Mouse (Mus musculus) limb, embryonic 14.5 days (tissue): ENCODE measurements around the gene Ubxn2a. TPM values are rescaled to one million over a fixed set of nuclear protein-coding genes. Genes with fewer than 3 reads are reported as not detected.
"Not testable (repeated sequence)": the region's sequence is repeated elsewhere in the genome, so short reads cannot be mapped to it uniquely, and the experiment has no call there.

Experiments
- ATAC-seq: fragments of 200-750 bp; cut with Nextera tagmentation; 2 replicates; pipeline ENCODE4 v1.8.0; 2017; ENCODE audit warnings: low read depth, moderate number of reproducible peaks, moderate TSS enrichment; ENCODE audit not compliant: low FRiP score
- DNase-seq: peaks from one replicate; pipeline ENCODE4 v3.0.0-alpha.2; 2015; ENCODE audit warnings: low spot score
- H3K27ac ChIP-seq: fragments of 300-500 bp; sonication (generic); replicated peaks from 2 replicates; pipeline ENCODE4 v1.5.1; 2014; ENCODE audit warnings: low read depth, mild to moderate bottlenecking, low read length, moderate library complexity, mixed read lengths
- H3K27me3 ChIP-seq: fragments of 300-500 bp; sonication (generic); 2 replicates; pipeline ENCODE4 v1.6.1; 2014; ENCODE audit warnings: low read length, mixed read lengths; ENCODE audit not compliant: control insufficient read depth, insufficient read depth
- H3K36me3 ChIP-seq: fragments of 300-500 bp; sonication (generic); 2 replicates; pipeline ENCODE4 v1.6.1; 2014; ENCODE audit warnings: mild to moderate bottlenecking, low read length, moderate library complexity, mixed read lengths; ENCODE audit not compliant: control insufficient read depth, insufficient read depth
- H3K4me1 ChIP-seq: fragments of 300-500 bp; sonication (generic); 2 replicates; pipeline ENCODE4 v1.6.1; 2014; ENCODE audit warnings: antibody characterized with exemption, low read length, mixed read lengths; ENCODE audit not compliant: control insufficient read depth, insufficient read depth
- H3K4me2 ChIP-seq: fragments of 300-500 bp; sonication (generic); replicated peaks from 2 replicates; pipeline ENCODE4 v1.6.1; 2014; ENCODE audit warnings: low read depth, mild to moderate bottlenecking, low read length, moderate library complexity; ENCODE audit not compliant: severe bottlenecking
- H3K4me3 ChIP-seq: fragments of 300-500 bp; sonication (generic); replicated peaks from 2 replicates; pipeline ENCODE4 v1.5.1; 2014; ENCODE audit warnings: low read length
- H3K9ac ChIP-seq: fragments of 300-500 bp; sonication (generic); 2 replicates; pipeline ENCODE4 v1.6.1; 2014; ENCODE audit warnings: mild to moderate bottlenecking, low read depth, low read length, moderate library complexity; ENCODE audit not compliant: severe bottlenecking
- H3K9me3 ChIP-seq: fragments of 300-500 bp; sonication (generic); 2 replicates; pipeline ENCODE4 v1.6.1; 2016; ENCODE audit warnings: low read length; ENCODE audit not compliant: control insufficient read depth
- POLR2A ChIP-seq: fragments of 200-500 bp; IDR thresholded peaks from 2 replicates; pipeline ENCODE4 v1.8.0; 2012; ENCODE audit warnings: inconsistent platforms, mild to moderate bottlenecking, moderate library complexity, borderline replicate concordance; ENCODE audit not compliant: insufficient read depth, insufficient read length; ENCODE audit errors: extremely low read depth
- WGBS: fragments of 180-500 bp; shearing (Covaris S2); extraction: QIAGEN DNeasy Blood & Tissue Kit; methylation state at CpG from one replicate; pipeline ENCODE4 v1.1.7; 2014; 5-methylcytosine and 5-hydroxymethylcytosine counted together
- polyA plus RNA-seq, 2 experiments: library from polyadenylated mRNA; depleted of rRNA in 1 of 2; stranded (reverse) in 1 of 2; unstranded in 1 of 2; fragments of >200 nt; fragmentation: Nextera tagmentation in 1 of 2; extraction: Ambion mirVana in 1 of 2; gene quantifications; 2 replicates each; pipeline versions ENCODE4 v1.2.1 to v1.2.3; 2012 to 2014

The Ubxn2a gene
- polyA plus RNA-seq, 2 experiments, result 5.8 to 18.2 TPM

- DNase-seq, result no peak
- peaks cover 9% of the 10 kb centered on the region; the same call in 1 of the 2 replicates for H3K36me3 ChIP-seq
- H3K4me2 ChIP-seq, result no peak overlapping the region
- ATAC-seq, result no peak
- no peaks in the 10 kb centered on the region for H3K27me3 ChIP-seq
- no peak overlapping the region for H3K9ac ChIP-seq
- H3K4me1 ChIP-seq, result no peaks in the 10 kb centered on the region
- no peaks in the 10 kb centered on the region for H3K9me3 ChIP-seq
- no peak for TF ChIP-seq POLR2A
- no peak overlapping the region for H3K4me3 ChIP-seq
- no peak overlapping the region for H3K27ac ChIP-seq
Measured at GRCm38 (mm10) chr12:4888739-4889138, 18.8 kb downstream of the Ubxn2a start.

- not testable (repeated sequence) for H3K4me1 ChIP-seq, H3K27me3 ChIP-seq, H3K4me3 ChIP-seq, H3K36me3 ChIP-seq, H3K27ac ChIP-seq, H3K9ac ChIP-seq, H3K4me2 ChIP-seq, ATAC-seq, DNase-seq, H3K9me3 ChIP-seq
- WGBS, result 92% methylated on average over 4 of the region's 4 CpGs
Measured at GRCm38 (mm10) chr12:4886581-4886980, 20.9 kb downstream of the Ubxn2a start.

GRCm38 (mm10) chr12:4885062-4885461, 22.4 kb downstream of the Ubxn2a start:
- 18% methylated on average over 1 of the region's 1 CpGs for WGBS
- Histone ChIP-seq H3K36me3 (peaks cover 9% of the 10 kb centered on the region), H3K4me2 (no peak overlapping the region), H3K27ac (no peak overlapping the region), H3K4me1 (no peaks in the 10 kb centered on the region), H3K4me3 (no peak overlapping the region), H3K27me3 (no peaks in the 10 kb centered on the region), H3K9ac (no peak overlapping the region), H3K9me3 (no peaks in the 10 kb centered on the region)
- TF ChIP-seq POLR2A, result no peak
- DNase-seq, result no peak
- ATAC-seq, result no peak

GRCm38 (mm10) chr12:4882086-4882485, 25.4 kb downstream of the Ubxn2a start:
- no peak for TF ChIP-seq POLR2A
- DNase-seq, result no peak

GRCm38 (mm10) chr12:4879048-4879447, 28.5 kb downstream of the Ubxn2a start:
- H3K4me1 ChIP-seq, result peaks cover 6% of the 10 kb centered on the region
- H3K9me3 ChIP-seq, result no peaks in the 10 kb centered on the region
- TF ChIP-seq POLR2A, result no peak
- H3K27ac ChIP-seq, result no peak overlapping the region
- H3K4me3 ChIP-seq, result no peak overlapping the region
- 93% methylated on average over 5 of the region's 5 CpGs for WGBS
- H3K4me2 ChIP-seq, result no peak overlapping the region
- H3K9ac ChIP-seq, result no peak overlapping the region
- no peak for ATAC-seq
- no peaks in the 10 kb centered on the region for H3K27me3 ChIP-seq
- DNase-seq, result no peak
- peaks cover 19% of the 10 kb centered on the region for H3K36me3 ChIP-seq

More at GRCm38 (mm10) chr12:4882086-4882485, 25.4 kb downstream of the Ubxn2a start:
- no peak overlapping the region for H3K4me3 ChIP-seq
- H3K4me1 ChIP-seq, result no peaks in the 10 kb centered on the region
- peaks cover 19% of the 10 kb centered on the region for H3K36me3 ChIP-seq
- ATAC-seq, result no peak
- no peaks in the 10 kb centered on the region for H3K27me3 ChIP-seq
- no peaks in the 10 kb centered on the region for H3K9me3 ChIP-seq
- 82% methylated on average over 2 of the region's 2 CpGs for WGBS
- no peak overlapping the region for H3K9ac ChIP-seq
- H3K4me2 ChIP-seq, result no peak overlapping the region
- no peak overlapping the region for H3K27ac ChIP-seq

GRCm38 (mm10) chr12:4878296-4878783, 29.2 kb downstream of the Ubxn2a start:
- Histone ChIP-seq H3K9ac (no peak overlapping the region), H3K27ac (no peak overlapping the region), H3K36me3 (peaks cover 19% of the 10 kb centered on the region), H3K9me3 (no peaks in the 10 kb centered on the region), H3K4me1 (peaks cover 9% of the 10 kb centered on the region), H3K27me3 (no peaks in the 10 kb centered on the region), H3K4me2 (no peak overlapping the region), H3K4me3 (no peak overlapping the region)
- TF ChIP-seq POLR2A, result no peak
- ATAC-seq, result no peak
- 83% methylated on average over 9 of the region's 9 CpGs for WGBS
- DNase-seq, result no peak
